Mouse (Mus musculus) left cerebral cortex, postnatal 14 days (tissue): ENCODE data around the gene Gm10697. TPM values are rescaled to one million over a fixed set of nuclear protein-coding genes. Genes with fewer than 3 reads are reported as not detected.
"Not testable (repeated sequence)": the region's sequence is repeated elsewhere in the genome, so short reads cannot be mapped to it uniquely, and the experiment has no call there.

Source experiments
- DNase-seq, 2 experiments: peaks; one replicate each; pipeline ENCODE4 v3.0.0; 2021 to 2022; ENCODE audit warnings: low spot score in 2 of 2, mixed read lengths in 1 of 2
- intact Hi-C: fragments of 180-260 bp; cut with DNase I; formaldehyde crosslinking; loops from one replicate; pipeline ENCODE4 v1.15.1; 2025
- long read RNA-seq, 2 experiments: library from polyadenylated mRNA; stranded (forward); transcript quantifications; one replicate each; pipeline ENCODE4 v2.0.0; 2021
- total RNA-seq, 2 experiments: library from RNA; stranded (reverse); gene quantifications; 2 replicates each; pipeline ENCODE4 v1.2.3; 2021

Gene Gm10697
- total RNA-seq: not detected
- long read RNA-seq, experiment 1: 0 reads
- long read RNA-seq, experiment 2: 0 reads

DNA sequence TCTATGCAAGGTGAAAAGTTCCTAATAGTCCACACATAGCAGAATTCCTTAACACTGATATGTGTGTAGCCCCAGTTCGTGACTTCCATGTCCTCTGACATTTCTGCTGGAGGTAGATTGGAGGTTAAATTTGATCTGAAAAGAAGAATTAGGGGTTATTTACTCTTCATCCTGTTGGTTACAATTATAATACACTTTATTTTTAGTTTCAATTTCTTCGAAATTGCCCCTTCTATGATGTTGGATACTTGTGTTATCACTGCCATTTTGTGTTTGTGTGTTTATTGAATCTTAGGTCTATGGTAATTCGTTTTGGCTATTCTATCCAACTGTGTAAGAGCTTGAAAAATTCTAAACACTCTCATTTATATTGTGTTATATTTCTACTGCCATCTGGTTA, at the start of gene Gm10697:
Gm10697 (minus strand) TSS at position 101 of the 400 bp plus-strand sequence.
- DNase-seq, intact Hi-C loops: not testable (repeated sequence)

DNA sequence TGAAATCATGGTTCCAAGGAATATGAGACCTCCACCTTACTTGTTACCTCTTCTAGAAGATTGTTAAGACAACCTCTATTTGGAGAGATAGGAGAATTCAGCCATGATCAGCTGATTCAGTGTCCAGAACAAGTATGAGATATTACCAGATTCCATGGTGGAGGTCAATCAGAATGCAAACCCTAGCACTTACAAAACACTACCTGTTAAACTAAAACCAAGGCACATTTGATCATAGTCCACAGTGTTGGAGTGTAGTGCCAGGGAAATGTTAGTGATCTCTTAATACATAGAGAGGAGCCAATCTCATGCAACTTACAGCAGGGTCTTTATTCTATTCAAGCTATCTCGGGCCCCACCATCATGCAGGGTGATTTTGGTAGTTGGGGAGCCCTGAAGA, 42.6 kb upstream of the Gm10697 start:
- DNase-seq, intact Hi-C loops: not testable (repeated sequence)

DNA sequence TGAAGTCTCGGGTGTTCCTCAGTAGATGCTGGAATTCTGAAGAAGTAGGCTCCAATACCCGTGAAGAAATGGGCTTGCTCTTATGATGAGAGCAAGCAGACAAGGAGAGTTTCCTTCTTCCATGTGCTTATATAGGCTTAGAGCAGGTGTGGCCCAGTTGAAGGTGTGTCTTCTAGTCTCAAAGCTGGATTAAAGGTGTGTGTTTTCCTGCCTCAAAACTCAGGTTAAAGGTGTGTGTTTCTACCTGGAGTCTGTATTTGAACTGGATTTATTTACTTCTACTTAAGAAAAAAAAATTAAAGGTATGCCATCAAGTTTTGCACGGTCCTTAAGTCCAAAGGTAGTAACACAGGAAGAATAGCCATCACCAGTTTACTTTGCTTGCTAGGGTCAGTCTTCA, 17.7 kb downstream of the Gm10697 start, which contains the start of gene Gm9125:
Gm9125 (minus strand) TSS at position 101 of the 400 bp plus-strand sequence.
- intact Hi-C loops, DNase-seq: not testable (repeated sequence)

DNA sequence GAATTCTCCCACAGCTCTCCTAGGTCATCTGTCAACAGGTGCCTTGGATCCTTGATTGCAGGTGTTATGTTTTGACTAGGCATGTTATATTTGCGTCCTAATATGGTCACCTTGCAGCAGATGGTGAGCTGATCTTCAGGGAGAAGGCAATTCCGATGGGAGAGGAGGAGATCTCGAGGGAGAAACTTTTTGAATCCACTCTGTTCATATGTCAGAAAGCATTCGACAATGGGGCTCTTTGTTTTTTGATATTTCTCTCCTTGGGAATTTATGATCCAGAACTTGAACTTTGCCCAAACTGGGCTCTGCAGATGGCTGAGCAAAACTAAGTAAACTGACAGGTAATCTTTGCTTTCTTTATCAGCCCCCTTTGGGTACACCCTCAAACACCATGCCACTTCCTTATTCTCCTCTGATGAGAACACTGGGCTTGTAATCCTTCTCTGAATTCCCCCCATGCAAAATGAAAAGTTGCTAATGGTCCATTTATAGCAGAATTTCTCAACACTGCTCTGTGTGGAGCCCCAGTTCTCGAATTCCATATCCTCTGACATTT, 22.8 kb downstream of the Gm10697 start:
- intact Hi-C loops, DNase-seq: not testable (repeated sequence)

DNA sequence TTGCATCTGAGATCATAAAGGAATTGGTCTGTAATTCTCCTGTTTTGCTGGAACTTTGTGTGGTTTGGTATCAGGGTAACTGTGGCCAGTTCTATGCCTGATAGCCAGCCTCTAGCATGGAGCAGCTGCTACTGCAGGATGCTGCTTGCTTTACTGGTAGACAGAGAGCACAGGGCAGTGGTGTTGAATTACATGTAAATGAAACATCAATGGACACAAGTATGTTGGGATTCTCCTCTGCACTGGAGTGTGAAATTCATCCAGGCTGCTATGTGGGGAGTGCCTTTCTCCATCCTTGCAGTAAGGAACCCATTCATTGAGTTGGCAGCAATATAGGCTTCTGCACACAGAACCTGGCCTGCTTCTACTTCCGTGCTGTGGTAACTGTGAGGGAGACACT, 34.2 kb downstream of the Gm10697 start:
- intact Hi-C loops: not testable (repeated sequence)

DNA sequence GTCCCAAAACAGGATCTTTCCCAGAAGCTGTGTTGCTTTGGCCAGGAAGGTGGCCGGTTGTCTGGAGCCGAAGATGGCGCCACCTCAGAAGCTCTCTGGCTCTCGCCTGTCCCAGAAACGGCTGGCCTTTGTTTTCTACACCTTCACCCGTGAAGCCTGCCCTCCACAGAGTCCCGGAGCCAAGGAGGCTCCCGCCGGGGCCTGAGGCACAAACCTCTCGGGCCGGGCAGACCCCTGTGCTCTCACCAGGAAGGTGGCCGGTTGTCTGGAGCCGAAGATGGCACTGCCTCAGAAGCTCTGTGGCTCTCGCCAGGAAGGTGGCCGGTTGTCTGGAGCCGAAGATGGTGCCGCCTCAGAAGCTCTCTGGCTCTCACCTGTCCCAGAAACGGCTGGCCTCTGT, 38.0 kb downstream of the Gm10697 start:
- DNase-seq, intact Hi-C loops: not testable (repeated sequence)

More for the DNA sequence above, 34.2 kb downstream of the Gm10697 start:
- DNase-seq: not testable (repeated sequence)

Other genes with a start within 250 kb of the Gm10697 start
- not detected for gene Tdpoz3, start 246.6 kb downstream of the Gm10697 start, total RNA-seq
- not detected for gene Gm9117, start 129.1 kb downstream of the Gm10697 start, total RNA-seq
- gene Tdpoz5, start 111.3 kb downstream of the Gm10697 start, total RNA-seq: not detected
- not detected for gene Gm9125, start 17.8 kb downstream of the Gm10697 start, total RNA-seq
- not detected for gene Gm10696, start 105.5 kb upstream of the Gm10697 start, total RNA-seq
- gene Gm5286, start 124.1 kb upstream of the Gm10697 start, total RNA-seq: not detected
- gene Gm4778, start 191.4 kb upstream of the Gm10697 start, total RNA-seq: not detected
- 10 to 100 TPM; 20.1 to 23.3 TPM for gene Them4, start 237.4 kb upstream of the Gm10697 start, total RNA-seq